In genomic region chr6:83015749-83016148, GRCm38 (mm10) we compare ENCODE assay signal across 28 mouse cellular contexts. TPM values are rescaled to one million over a fixed set of nuclear protein-coding genes. Genes with fewer than 3 reads are reported as not detected.
DNase-seq lines count a peak whose midpoint lies in the region; ATAC-seq and TF ChIP-seq lines count a peak whose summit lies in the region.
"Had no signal": no experiment of that assay in that cellular context is flagged by ENCODE, and none has a peak within 500 bp of the region (broad histone marks: within the 10 kb centered on the region; RNA-seq: fewer than 3 reads in every experiment).

No protein-coding gene starts in this region.

- intact Hi-C loops in gastrocnemius, adult 2 months (cut with DNase I) = no loop called here

- H3K27ac ChIP-seq in gastrocnemius, adult 2 months = peak overlapping the region; percentile 86
- peak overlapping the region; percentile 99 for H3K27ac ChIP-seq in liver, embryonic 12.5 days
- peak overlapping the region; percentile 97 for H3K27ac ChIP-seq in liver, postnatal 0 days (ENCODE audit: low read depth)
- H3K27ac ChIP-seq in midbrain, embryonic 15.5 days = no peak overlapping the region
- H3K27ac ChIP-seq: heart, embryonic 15.5 days; hindbrain, embryonic 13.5 days; kidney, postnatal 0 days; lung, embryonic 15.5 days; midbrain, embryonic 13.5 days; neural tube, embryonic 12.5 days; stomach, postnatal 0 days had no signal

- H3K27me3 ChIP-seq in liver, embryonic 12.5 days (replicated peaks) = no peaks in the 10 kb centered on the region
- H3K27me3 ChIP-seq in liver, postnatal 0 days (ENCODE audit: insufficient read depth, low read length) = no peaks in the 10 kb centered on the region
- H3K27me3 ChIP-seq in midbrain, embryonic 15.5 days (replicated peaks) = no peaks in the 10 kb centered on the region
- H3K27me3 ChIP-seq: heart, embryonic 15.5 days; lung, embryonic 15.5 days; midbrain, embryonic 13.5 days; neural tube, embryonic 12.5 days had no signal

- H3K9me3 ChIP-seq in liver, embryonic 12.5 days (replicated peaks) = no peaks in the 10 kb centered on the region
- H3K9me3 ChIP-seq in liver, postnatal 0 days (ENCODE audit: low read length) = no peaks in the 10 kb centered on the region
- no peaks in the 10 kb centered on the region for H3K9me3 ChIP-seq in midbrain, embryonic 15.5 days
- H3K9me3 ChIP-seq: heart, embryonic 10.5 days; heart, embryonic 15.5 days; hindbrain, embryonic 13.5 days; lung, embryonic 15.5 days; midbrain, embryonic 13.5 days; neural tube, embryonic 12.5 days had no signal

- TF ChIP-seq EP300 in liver, postnatal 0 days (IDR thresholded peaks at IDR 0.05; ENCODE audit: low read depth) = no peak

- no peak overlapping the region for H3K4me3 ChIP-seq in gastrocnemius, adult 2 months
- H3K4me3 ChIP-seq in liver, embryonic 12.5 days = peak overlapping the region; percentile 3; the same call in 1 of the 2 replicates
- H3K4me3 ChIP-seq in liver, postnatal 0 days (ENCODE audit: low read depth, low read length) = no peak overlapping the region
- no peak overlapping the region for H3K4me3 ChIP-seq in midbrain, embryonic 15.5 days
- H3K4me3 ChIP-seq: heart, embryonic 10.5 days; heart, embryonic 15.5 days; hindbrain, embryonic 13.5 days; lung, embryonic 15.5 days; midbrain, embryonic 13.5 days; neural tube, embryonic 12.5 days had no signal

- no peak for ATAC-seq in liver, embryonic 12.5 days
- no peak for ATAC-seq in liver, postnatal 0 days
- ATAC-seq in midbrain, embryonic 15.5 days (replicated peaks) = no peak
- ATAC-seq: CD4-positive, CD25-positive, alpha-beta regulatory T cell, adult 4 months; forebrain, postnatal 0 days; midbrain, embryonic 13.5 days had no signal

- H3K4me2 ChIP-seq in liver, embryonic 12.5 days = peak overlapping the region; percentile 64
- H3K4me2 ChIP-seq in liver, postnatal 0 days (ENCODE audit: low read depth, low read length) = peak overlapping the region; percentile 42; the same call in 1 of the 2 replicates
- no peak overlapping the region for H3K4me2 ChIP-seq in midbrain, embryonic 15.5 days
- H3K4me2 ChIP-seq: heart, embryonic 15.5 days; hindbrain, embryonic 13.5 days; lung, embryonic 15.5 days; midbrain, embryonic 13.5 days; neural tube, embryonic 12.5 days had no signal

- DNase-seq in gastrocnemius, adult 2 months = no peak
- no peak for DNase-seq in gastrocnemius, postnatal 10 days
- DNase-seq in adipocyte (ENCODE audit: low spot score) = peak; percentile 25
- no peak for DNase-seq in liver, postnatal 0 days
- no peak for DNase-seq in cerebellum, postnatal 36 days
- DNase-seq in lung, adult 18-20 months = no peak
- DNase-seq: adrenal gland, postnatal 25 days; cerebellum, adult 18-20 months; cerebellum, postnatal 14 days; forebrain, postnatal 0 days; gastrocnemius, postnatal 25 days; kidney, adult 8-10 months; layer of hippocampus, postnatal 36 days; left cerebral cortex, postnatal 4 days; right cerebral cortex, postnatal 4 days; thymus, adult 18-20 months; thymus, postnatal 36 days had no signal

- peaks cover 98% of the 10 kb centered on the region for H3K4me1 ChIP-seq in liver, embryonic 12.5 days
- H3K4me1 ChIP-seq in liver, postnatal 0 days (ENCODE audit: insufficient read depth) = peaks cover 46% of the 10 kb centered on the region
- H3K4me1 ChIP-seq in midbrain, embryonic 15.5 days = no peaks in the 10 kb centered on the region
- H3K4me1 ChIP-seq: hindbrain, embryonic 13.5 days; lung, embryonic 15.5 days; midbrain, embryonic 13.5 days; neural tube, embryonic 12.5 days had no signal

- 0 out of 2 replicates have a peak, but pooled peaks cover 2% of the 10 kb centered on the region for H3K36me3 ChIP-seq in liver, embryonic 12.5 days
- no peaks in the 10 kb centered on the region for H3K36me3 ChIP-seq in liver, postnatal 0 days (replicated peaks; ENCODE audit: insufficient read depth, low read length)
- H3K36me3 ChIP-seq in midbrain, embryonic 15.5 days (replicated peaks) = no peaks in the 10 kb centered on the region
- H3K36me3 ChIP-seq: heart, embryonic 10.5 days; heart, embryonic 15.5 days; hindbrain, embryonic 13.5 days; lung, embryonic 15.5 days; midbrain, embryonic 13.5 days; neural tube, embryonic 12.5 days had no signal

- WGBS in liver, embryonic 12.5 days (ENCODE audit: insufficient replicate concordance) = 73% methylated on average over 2 of the region's 2 CpGs
- 76% methylated on average over 2 of the region's 2 CpGs for WGBS in liver, postnatal 0 days (ENCODE audit: insufficient replicate concordance)
- 92% methylated on average over 2 of the region's 2 CpGs for whole genome bisulfite sequencing in midbrain, embryonic 15.5 days

- peak overlapping the region; percentile 73 for H3K9ac ChIP-seq in liver, embryonic 12.5 days
- no peak overlapping the region for H3K9ac ChIP-seq in liver, postnatal 0 days (replicated peaks)
- H3K9ac ChIP-seq in midbrain, embryonic 15.5 days = no peak overlapping the region
- H3K9ac ChIP-seq: forebrain, postnatal 0 days; heart, embryonic 15.5 days; hindbrain, embryonic 13.5 days; lung, embryonic 15.5 days; midbrain, embryonic 13.5 days; neural tube, embryonic 12.5 days had no signal

- TF ChIP-seq CTCF in gastrocnemius, adult 2 months (IDR thresholded peaks at IDR 0.05) = no peak
- no peak for TF ChIP-seq CTCF in liver, postnatal 0 days (IDR thresholded peaks at IDR 0.05; ENCODE audit: low read depth)

RNA-seq across cellular contexts. Expression of gene Dok1, which starts 17.5 kb away (rescaled TPM):
- total RNA-seq in gastrocnemius, adult 2 months (2021) = 1 to 10 TPM; 1.3 to 4.1 TPM
- 10 to 100 TPM in 1 of 2 experiments, 1 to 10 TPM in 1; 6.2 to 10.7 TPM for total RNA-seq in gastrocnemius, postnatal 10 days (2021)
- 22.2 and 22.6 TPM in 2 replicates for polyA plus RNA-seq in liver, embryonic 12.5 days (2016; fragmentation: Nextera tagmentation; extraction: Ambion mirVana)
- polyA plus RNA-seq in liver, postnatal 0 days (2015; fragmentation: Nextera tagmentation; extraction: Ambion mirVana) = 11.3 and 11.8 TPM in 2 replicates
- polyA plus RNA-seq in midbrain, embryonic 15.5 days (2015; fragmentation: Nextera tagmentation; extraction: Ambion mirVana) = 2.3 TPM in 2 replicates

RNA-seq across cellular contexts. Expression of gene Loxl3, which starts 18.2 kb away (rescaled TPM):
- total RNA-seq in gastrocnemius, adult 2 months (2021) = 1 to 10 TPM; 2.1 to 3.5 TPM
- total RNA-seq in gastrocnemius, postnatal 10 days (2021) = 10 to 100 TPM; 10.5 to 11.9 TPM
- polyA plus RNA-seq in liver, embryonic 12.5 days (2016; fragmentation: Nextera tagmentation; extraction: Ambion mirVana) = 3.1 and 3.2 TPM in 2 replicates
- 1.2 and 1.7 TPM in 2 replicates for polyA plus RNA-seq in liver, postnatal 0 days (2015; fragmentation: Nextera tagmentation; extraction: Ambion mirVana)
- polyA plus RNA-seq in midbrain, embryonic 15.5 days (2015; fragmentation: Nextera tagmentation; extraction: Ambion mirVana) = 6.8 and 7.6 TPM in 2 replicates

RNA-seq across cellular contexts. Expression of gene Aup1, which starts 38.6 kb away (rescaled TPM):
- 100 to 1,000 TPM in 1 of 2 experiments, 10 to 100 TPM in 1; 94.5 to 101 TPM for total RNA-seq in gastrocnemius, adult 2 months (2021)
- 10 to 100 TPM; 66.9 to 70.7 TPM for total RNA-seq in gastrocnemius, postnatal 10 days (2021)
- polyA plus RNA-seq in liver, embryonic 12.5 days (2016; fragmentation: Nextera tagmentation; extraction: Ambion mirVana) = 215 and 233 TPM in 2 replicates
- polyA plus RNA-seq in liver, postnatal 0 days (2015; fragmentation: Nextera tagmentation; extraction: Ambion mirVana) = 175 and 180 TPM in 2 replicates
- polyA plus RNA-seq in midbrain, embryonic 15.5 days (2015; fragmentation: Nextera tagmentation; extraction: Ambion mirVana) = 182 and 198 TPM in 2 replicates

RNA-seq across cellular contexts. Expression of gene Htra2, which starts 39.3 kb away (rescaled TPM):
- 10 to 100 TPM; 14.1 to 21.5 TPM for total RNA-seq in gastrocnemius, adult 2 months (2021)
- 10 to 100 TPM; 23.8 to 28.4 TPM for total RNA-seq in gastrocnemius, postnatal 10 days (2021)
- 147 and 154 TPM in 2 replicates for polyA plus RNA-seq in liver, embryonic 12.5 days (2016; fragmentation: Nextera tagmentation; extraction: Ambion mirVana)
- polyA plus RNA-seq in liver, postnatal 0 days (2015; fragmentation: Nextera tagmentation; extraction: Ambion mirVana) = 33.8 and 34.7 TPM in 2 replicates
- 79.0 and 81.2 TPM in 2 replicates for polyA plus RNA-seq in midbrain, embryonic 15.5 days (2015; fragmentation: Nextera tagmentation; extraction: Ambion mirVana)

RNA-seq across cellular contexts. Expression of gene Dqx1, which starts 41.9 kb away (rescaled TPM):
- total RNA-seq in gastrocnemius, adult 2 months (2021) = 1 to 10 TPM in 1 of 2 experiments, under 1 TPM in 1; 0.20 to 1.1 TPM
- total RNA-seq in gastrocnemius, postnatal 10 days (2021) = under 1 TPM; 0.42 to 0.65 TPM
- 5.0 and 5.4 TPM in 2 replicates for polyA plus RNA-seq in liver, embryonic 12.5 days (2016; fragmentation: Nextera tagmentation; extraction: Ambion mirVana)
- polyA plus RNA-seq in liver, postnatal 0 days (2015; fragmentation: Nextera tagmentation; extraction: Ambion mirVana) = 7.5 and 8.2 TPM in 2 replicates
- 0.51 and 0.75 TPM in 2 replicates for polyA plus RNA-seq in midbrain, embryonic 15.5 days (2015; fragmentation: Nextera tagmentation; extraction: Ambion mirVana)
